Mouse (Mus musculus) G1E (cell line): Measurements from ENCODE around the gene Itk. TPM values are rescaled to one million over a fixed set of nuclear protein-coding genes. Genes with fewer than 3 reads are reported as not detected.

ENCODE experiments used
- ATAC-seq: 2 replicates; pipeline ENCODE4 v1.8.0; 2016; ENCODE audit warnings: mild to moderate bottlenecking; ENCODE audit not compliant: insufficient number of reproducible peaks, poor library complexity, low FRiP score, severe bottlenecking; ENCODE audit errors: extremely low read depth
- DNase-seq: peaks from one replicate; pipeline ENCODE4 v3.0.0; 2012; ENCODE audit warnings: low spot score
- H3K27me3 ChIP-seq: 2 replicates; pipeline ENCODE4 v1.6.1; 2012; ENCODE audit warnings: mild to moderate bottlenecking, low read length, inconsistent platforms; ENCODE audit not compliant: insufficient read depth
- H3K36me3 ChIP-seq: replicated peaks from 2 replicates; pipeline ENCODE3; 2012; ENCODE audit warnings: mild to moderate bottlenecking, inconsistent platforms
- H3K4me1 ChIP-seq: 2 replicates; pipeline ENCODE4 v1.6.1; 2012; ENCODE audit warnings: low read depth, low read length, inconsistent platforms, mixed read lengths; ENCODE audit not compliant: insufficient read depth
- H3K4me3 ChIP-seq: 2 replicates; pipeline ENCODE4 v1.5.1; 2012; ENCODE audit warnings: low read depth, mild to moderate bottlenecking, inconsistent platforms, low read length, moderate library complexity, mixed read lengths
- H3K9me3 ChIP-seq: replicated peaks from 2 replicates; pipeline ENCODE4 v1.6.1; 2012; ENCODE audit warnings: inconsistent platforms
- CTCF ChIP-seq: IDR thresholded peaks from 2 replicates; pipeline ENCODE4 v1.5.1; 2012; ENCODE audit warnings: low read depth, low read length, inconsistent platforms, mixed read lengths
- GATA1 ChIP-seq: IDR thresholded peaks from 2 replicates; pipeline ENCODE4 v1.6.1; 2012; ENCODE audit warnings: borderline replicate concordance, low read length, inconsistent platforms, mixed read lengths
- GATA2 ChIP-seq: IDR thresholded peaks from 2 replicates; pipeline ENCODE4 v1.6.1; 2012; ENCODE audit warnings: low read depth, low read length, inconsistent platforms, borderline replicate concordance
- POLR2AphosphoS5 ChIP-seq: IDR thresholded peaks from 2 replicates; pipeline ENCODE4 v1.6.1; 2012; ENCODE audit warnings: low read depth, low read length, inconsistent platforms; ENCODE audit not compliant: insufficient replicate concordance
- TAL1 ChIP-seq: conservative IDR thresholded peaks from 2 replicates; pipeline ENCODE4 v1.6.1; 2012; ENCODE audit warnings: low read depth, low read length, inconsistent platforms, mixed read lengths
- polyA plus RNA-seq: library from polyadenylated mRNA; stranded (reverse); fragments of >175 nt; gene quantifications from 2 replicates; pipeline ENCODE4 v1.2.3, GENCODE M21; 2012
- total RNA-seq, 2 experiments: library from RNA; stranded (forward) in 1 of 2; stranded (reverse) in 1 of 2; fragments of 200-1000 nt in 1 of 2; fragments of >200 nt in 1 of 2; fragmentation: Nextera tagmentation in 1 of 2; gene quantifications; 2 replicates each; pipeline ENCODE4 v1.2.3; 2014 to 2017

Gene Itk
- total and polyA plus RNA-seq, 3 experiments = 0.05 to 1.1 (median 0.44) TPM

- DNase-seq (no peak), ATAC-seq (no peak)
- H3K4me1 ChIP-seq = no peaks in the 10 kb centered on the region
- no peaks in the 10 kb centered on the region for H3K9me3 ChIP-seq
- no peaks in the 10 kb centered on the region for H3K36me3 ChIP-seq
- H3K27me3 ChIP-seq = 0 out of 2 replicates have a peak, but pooled peaks cover 3% of the 10 kb centered on the region
- TF ChIP-seq CTCF (no peak), GATA2 (no peak), POLR2AphosphoS5 (no peak), TAL1 (no peak), GATA1 (no peak)
- no peak overlapping the region for H3K4me3 ChIP-seq
Measured at GRCm38 (mm10) chr11:46421086-46421888, 32.0 kb upstream of the Itk start.

GRCm38 (mm10) chr11:46418860-46419259 is 29.5 kb upstream of the Itk start:
- Histone ChIP-seq H3K4me3 (no peak overlapping the region), H3K36me3 (no peaks in the 10 kb centered on the region), H3K9me3 (no peaks in the 10 kb centered on the region), H3K4me1 (no peaks in the 10 kb centered on the region), H3K27me3 (0 out of 2 replicates have a peak, but pooled peaks cover 3% of the 10 kb centered on the region)
- ATAC-seq (no peak), DNase-seq (no peak)
- TF ChIP-seq GATA1 = no peak
- TF ChIP-seq CTCF = no peak
- TF ChIP-seq TAL1 = no peak
- no peak for TF ChIP-seq POLR2AphosphoS5
- no peak for TF ChIP-seq GATA2

- TF ChIP-seq TAL1 (no peak), GATA1 (no peak), GATA2 (no peak), POLR2AphosphoS5 (no peak), CTCF (no peak)
- ATAC-seq (no peak), DNase-seq (no peak)
- Histone ChIP-seq H3K4me1 (no peaks in the 10 kb centered on the region), H3K4me3 (no peak overlapping the region), H3K36me3 (no peaks in the 10 kb centered on the region), H3K27me3 (0 out of 2 replicates have a peak, but pooled peaks cover 3% of the 10 kb centered on the region), H3K9me3 (no peaks in the 10 kb centered on the region)
Measured at GRCm38 (mm10) chr11:46418438-46418837, 29.1 kb upstream of the Itk start.

- no peak for ATAC-seq
Measured at GRCm38 (mm10) chr11:46410018-46410563, 20.8 kb upstream of the Itk start.

DNA sequence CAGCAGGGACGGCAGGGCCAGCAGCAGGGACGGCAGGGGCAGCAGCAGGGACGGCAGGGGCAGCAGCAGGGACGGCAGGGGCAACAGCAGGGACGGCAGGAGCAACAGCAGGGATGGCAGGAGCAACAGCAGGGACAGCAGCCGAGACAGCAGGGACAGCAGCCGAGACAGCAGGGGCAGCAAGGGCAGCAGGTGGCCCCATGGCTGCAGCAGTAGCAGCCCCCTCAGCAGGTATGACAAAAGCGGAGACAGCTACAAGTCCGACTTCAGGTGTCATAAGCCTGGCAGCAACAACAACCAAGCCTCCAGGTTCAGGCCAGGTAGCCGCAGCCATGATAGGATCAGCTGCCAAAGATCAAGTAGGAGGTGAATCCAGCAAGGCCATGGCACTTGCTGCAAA is 17.4 kb upstream of the Itk start:
- no peak overlapping the region for H3K4me3 ChIP-seq
- H3K4me1 ChIP-seq = no peaks in the 10 kb centered on the region
- H3K9me3 ChIP-seq = no peaks in the 10 kb centered on the region
- no peak for TF ChIP-seq CTCF
- TF ChIP-seq GATA1 = no peak
- TF ChIP-seq POLR2AphosphoS5 = no peak
- TF ChIP-seq TAL1 = no peak
- no peak for TF ChIP-seq GATA2
- H3K27me3 ChIP-seq = peaks cover 28% of the 10 kb centered on the region
- ATAC-seq = no peak
- H3K36me3 ChIP-seq = no peaks in the 10 kb centered on the region
- DNase-seq = no peak

More at GRCm38 (mm10) chr11:46410018-46410563, 20.8 kb upstream of the Itk start:
- no peak for DNase-seq
- H3K4me3 ChIP-seq = no peak overlapping the region
- peaks cover 19% of the 10 kb centered on the region for H3K27me3 ChIP-seq
- no peaks in the 10 kb centered on the region for H3K36me3 ChIP-seq
- no peaks in the 10 kb centered on the region for H3K9me3 ChIP-seq
- TF ChIP-seq TAL1 (no peak), GATA2 (no peak), CTCF (no peak), POLR2AphosphoS5 (no peak), GATA1 (no peak)
- H3K4me1 ChIP-seq = no peaks in the 10 kb centered on the region

DNA sequence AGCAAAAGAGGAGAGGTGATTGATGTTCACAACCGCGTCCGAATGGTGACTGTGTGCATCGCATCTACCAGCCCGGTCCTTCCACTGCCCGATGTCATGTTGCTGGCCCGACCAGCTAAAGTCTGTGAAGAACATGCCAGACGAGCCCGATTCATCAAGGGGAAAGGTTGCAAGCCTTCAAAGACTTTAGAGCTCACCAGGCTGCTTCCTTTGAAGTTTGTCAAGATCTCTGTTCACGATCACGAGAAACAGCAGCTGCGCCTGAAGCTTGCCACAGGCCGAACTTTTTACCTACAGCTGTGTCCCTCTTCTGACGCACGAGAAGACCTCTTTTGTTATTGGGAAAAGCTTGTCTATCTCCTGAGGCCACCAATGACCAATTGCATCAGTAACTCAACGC is 15.7 kb upstream of the Itk start:
- ATAC-seq = no peak
- Histone ChIP-seq H3K36me3 (no peaks in the 10 kb centered on the region), H3K4me3 (no peak overlapping the region), H3K9me3 (no peaks in the 10 kb centered on the region), H3K27me3 (peaks cover 23% of the 10 kb centered on the region), H3K4me1 (no peaks in the 10 kb centered on the region)
- no peak for TF ChIP-seq CTCF
- no peak for TF ChIP-seq TAL1
- TF ChIP-seq POLR2AphosphoS5 = no peak
- TF ChIP-seq GATA2 = no peak
- no peak for TF ChIP-seq GATA1
- no peak for DNase-seq
